Mouse (Mus musculus): Measurements from ENCODE around the gene Cfap97d1.

DNA sequence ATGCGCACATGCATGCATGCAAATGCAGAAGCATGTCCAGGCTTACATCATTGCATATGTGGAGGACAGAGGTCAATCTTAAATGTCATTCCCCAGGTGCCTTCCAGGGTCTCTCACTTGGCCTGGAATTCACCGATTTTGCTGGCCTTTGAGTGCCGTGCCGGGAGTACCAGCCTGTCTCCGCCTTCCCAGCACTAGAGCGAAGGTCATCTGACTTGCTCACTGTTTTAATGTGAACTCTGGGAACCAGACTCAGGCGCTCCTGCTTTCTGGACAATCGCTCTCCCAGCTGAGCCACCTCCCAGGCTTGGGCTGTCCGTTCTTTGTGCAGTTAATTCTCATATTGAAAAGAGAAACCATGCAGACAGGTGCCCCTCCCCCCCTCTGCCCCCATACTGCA is 22.2 kb downstream of the Cfap97d1 start:
- TF ChIP-seq CTCF (IDR thresholded peaks at IDR 0.05; ENCODE audit: low read depth, low read length) (no peak), TAL1 (conservative IDR thresholded peaks at IDR 0.05; ENCODE audit: low read depth, low read length) (no peak), GATA1 (IDR thresholded peaks at IDR 0.05; ENCODE audit: borderline replicate concordance, low read length) (no peak), POLR2AphosphoS5 (IDR thresholded peaks at IDR 0.05; ENCODE audit: insufficient replicate concordance, low read depth, low read length) (no peak), GATA2 (IDR thresholded peaks at IDR 0.05; ENCODE audit: borderline replicate concordance, low read depth, low read length) (no peak)
